Mouse (Mus musculus) regulatory T cell (primary cell): ENCODE measurements around the gene D430041D05Rik.

Experiments
- in situ Hi-C: fragments of 300-600 bp; cut with MboI, MseI; formaldehyde crosslinking; loops from one replicate; pipeline ENCODE4 v1.15.1; 2025; ENCODE audit warnings: high pct_unique_total_duplicates

The D430041D05Rik gene

DNA sequence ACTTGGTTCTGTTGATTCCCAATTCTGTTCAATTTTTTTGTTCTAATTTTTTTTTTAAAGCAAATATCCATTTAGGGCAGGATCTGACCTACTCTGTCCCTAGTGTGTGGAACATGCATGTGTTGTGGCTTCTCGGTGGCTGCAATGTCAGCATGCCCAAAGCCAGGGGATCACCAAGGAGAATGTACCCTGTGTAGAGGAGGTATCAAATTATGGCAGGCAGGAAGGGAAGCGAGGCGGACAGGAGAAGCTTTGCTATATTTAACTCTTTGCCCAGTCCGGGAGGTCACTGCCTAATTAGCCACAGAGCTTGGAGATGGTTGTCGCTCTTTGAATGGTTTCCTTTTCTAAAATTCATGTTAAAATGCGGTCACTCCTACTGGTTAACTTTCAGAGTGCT lies 212.6 kb downstream of the D430041D05Rik start:
- in situ Hi-C loops, result loop anchor here (25.0 kb wide), 1 partner anchor 1811 kb away; no protein-coding TSS in a partner anchor

DNA sequence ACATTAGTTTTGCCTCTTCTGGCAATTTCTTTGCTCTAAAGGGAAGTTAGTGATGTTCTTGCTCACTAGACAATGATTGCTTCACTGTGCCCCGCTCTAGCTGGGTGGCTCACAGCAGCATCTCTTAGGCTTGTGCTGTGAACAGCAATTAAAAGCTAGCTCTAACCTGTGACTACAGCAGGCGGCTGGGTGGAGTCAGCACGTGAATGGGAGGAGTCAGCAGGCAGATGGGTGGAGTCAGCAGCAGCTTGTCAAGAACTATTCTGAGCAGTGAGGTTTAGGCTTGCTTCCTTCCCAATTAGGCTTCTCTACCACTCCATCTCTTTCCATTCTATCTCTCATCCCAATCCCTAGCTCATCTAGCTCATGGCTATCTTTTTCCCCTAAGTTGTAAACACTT lies 213.5 kb downstream of the D430041D05Rik start:
- in situ Hi-C loops, result loop anchor here (25.0 kb wide), 1 partner anchor 1810 kb away; no protein-coding TSS in a partner anchor

DNA sequence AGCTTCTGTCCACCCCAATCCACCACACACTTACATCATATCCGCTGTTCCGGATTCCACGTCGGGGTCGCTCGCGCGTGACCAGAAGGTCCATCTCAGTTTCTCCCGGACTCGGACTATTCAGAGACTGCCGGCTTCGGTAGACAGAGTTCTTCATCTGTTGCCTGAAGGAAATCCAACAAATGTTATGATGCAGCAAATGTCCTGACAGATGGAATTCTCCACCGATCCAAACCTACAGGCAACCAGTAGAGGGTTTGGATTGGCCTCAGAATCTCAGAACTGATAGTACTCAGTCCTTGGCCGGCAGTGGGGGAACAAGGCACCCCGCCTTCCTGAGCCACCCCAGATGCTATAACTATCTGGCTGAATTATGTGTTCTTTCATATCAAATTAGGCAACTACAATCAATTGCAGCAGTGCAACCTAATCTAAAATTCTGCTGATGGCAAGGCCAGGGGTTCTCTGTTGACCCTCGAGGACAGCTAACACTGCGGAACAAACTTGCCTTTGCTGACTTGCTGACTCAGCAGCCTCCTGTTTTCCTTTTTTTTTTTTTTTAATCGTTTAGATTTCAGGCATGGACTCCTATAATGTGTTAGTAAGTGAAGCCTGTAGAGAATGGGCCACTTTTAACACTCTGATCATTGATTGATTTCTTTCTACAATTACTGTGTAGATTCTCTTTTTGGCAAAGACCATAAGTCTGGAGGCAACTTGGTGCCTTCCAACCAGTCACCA lies 218.2 kb downstream of the D430041D05Rik start:
- in situ Hi-C loops, result loop anchor here (25.0 kb wide), 1 partner anchor 1805 kb away; no protein-coding TSS in a partner anchor

DNA sequence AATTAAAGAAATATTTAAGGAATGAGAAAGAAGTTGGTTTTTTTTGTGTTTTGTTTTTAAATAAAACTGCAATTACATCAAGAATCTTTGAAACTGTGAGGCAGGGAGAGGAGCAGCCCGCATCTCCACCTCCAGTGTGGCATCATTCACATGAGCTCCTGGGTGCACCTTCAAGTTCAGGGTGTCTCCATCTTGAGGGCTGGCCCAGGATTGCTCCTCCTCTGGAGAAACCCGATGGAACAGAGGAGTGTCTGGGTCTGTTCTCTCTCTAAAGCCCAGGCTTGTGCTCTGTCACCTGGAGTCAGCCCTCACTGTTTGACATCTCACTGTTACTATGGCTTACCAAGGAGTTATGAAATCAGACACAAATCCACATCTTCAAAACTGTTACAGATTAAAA lies 219.1 kb downstream of the D430041D05Rik start:
- in situ Hi-C loops, result loop anchor here (25.0 kb wide), 1 partner anchor 1804 kb away; no protein-coding TSS in a partner anchor

DNA sequence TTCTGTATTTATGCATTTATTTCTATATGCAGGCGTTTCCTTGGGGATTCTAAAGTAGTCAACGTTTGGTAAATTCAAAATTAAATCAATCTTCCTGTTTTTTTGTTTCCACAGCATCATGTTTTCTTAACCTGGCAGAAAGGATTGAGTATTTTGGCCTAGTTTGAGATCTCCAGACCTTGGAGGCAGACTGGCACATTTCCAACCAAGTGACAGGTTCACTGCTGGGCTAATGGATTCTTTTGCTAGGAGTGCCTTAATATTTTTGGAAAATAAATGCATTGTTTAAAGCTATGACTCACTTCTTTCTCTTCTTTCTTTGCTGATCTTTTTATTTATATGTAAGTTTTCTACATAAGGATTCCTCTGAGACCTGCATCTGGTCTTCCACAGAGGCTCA lies 222.0 kb downstream of the D430041D05Rik start:
- in situ Hi-C loops, result loop anchor here (25.0 kb wide), 1 partner anchor 1802 kb away; no protein-coding TSS in a partner anchor

DNA sequence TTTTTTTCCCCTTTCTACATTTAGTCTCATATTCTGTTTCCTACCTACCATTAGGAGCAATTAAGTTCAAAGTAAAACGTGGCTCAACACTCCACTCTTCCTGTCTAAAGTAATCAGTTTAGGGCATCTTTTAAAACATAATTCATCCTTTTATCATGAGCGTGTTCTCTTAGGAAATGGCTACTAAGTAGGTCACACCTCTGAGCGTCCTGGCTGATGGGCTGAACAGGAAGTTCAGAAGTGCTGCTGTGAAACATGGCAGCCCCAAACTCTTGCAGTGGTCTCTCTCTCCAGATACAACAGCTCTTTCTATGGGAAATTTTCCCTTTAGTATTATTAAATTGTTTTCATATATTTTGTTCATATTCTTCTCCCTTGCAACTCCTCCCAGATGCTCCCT lies 223.7 kb downstream of the D430041D05Rik start:
- in situ Hi-C loops, result loop anchor here (25.0 kb wide), 1 partner anchor 1800 kb away; no protein-coding TSS in a partner anchor

DNA sequence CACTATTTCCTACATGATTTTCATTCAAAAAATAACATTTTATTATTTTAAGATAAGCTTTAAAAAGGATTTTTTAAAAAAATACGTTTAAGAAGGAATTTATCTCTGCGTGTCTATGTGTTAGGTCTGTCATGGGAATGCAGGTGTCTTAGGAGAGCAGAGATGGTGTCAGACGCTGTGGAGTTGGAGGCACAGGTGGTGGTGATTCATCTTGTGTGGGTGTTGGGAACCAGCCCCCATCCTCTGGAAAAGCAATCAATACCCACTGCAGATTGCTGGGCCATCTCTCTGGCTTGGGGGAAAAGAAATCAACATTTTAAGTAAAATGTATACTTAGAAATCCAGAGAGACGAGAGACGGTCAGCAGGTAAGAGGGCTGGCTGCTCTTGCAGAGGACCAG lies 225.2 kb downstream of the D430041D05Rik start:
- in situ Hi-C loops, result loop anchor here (25.0 kb wide), 1 partner anchor 1798 kb away; no protein-coding TSS in a partner anchor

DNA sequence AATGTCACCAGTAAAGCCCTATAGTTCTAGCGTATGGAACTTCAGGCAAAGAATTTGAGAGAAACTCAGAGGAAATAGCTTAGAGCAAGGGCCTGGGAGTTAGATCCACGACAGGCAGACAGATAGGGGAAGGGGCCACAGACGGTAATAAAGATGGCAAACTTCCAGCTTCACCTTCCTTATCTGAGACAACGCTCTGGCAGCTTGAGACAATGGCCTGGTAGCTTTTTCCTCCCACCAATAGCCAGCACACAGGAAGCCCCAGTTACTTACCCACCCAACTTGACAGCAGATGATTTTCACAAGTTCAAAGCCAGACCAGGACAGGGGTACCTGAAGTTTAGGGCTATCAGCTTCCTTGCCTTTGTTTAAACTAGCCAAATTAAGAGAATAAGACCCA lies 226.5 kb downstream of the D430041D05Rik start:
- in situ Hi-C loops, result loop anchor here (25.0 kb wide), 1 partner anchor 1797 kb away; no protein-coding TSS in a partner anchor

DNA sequence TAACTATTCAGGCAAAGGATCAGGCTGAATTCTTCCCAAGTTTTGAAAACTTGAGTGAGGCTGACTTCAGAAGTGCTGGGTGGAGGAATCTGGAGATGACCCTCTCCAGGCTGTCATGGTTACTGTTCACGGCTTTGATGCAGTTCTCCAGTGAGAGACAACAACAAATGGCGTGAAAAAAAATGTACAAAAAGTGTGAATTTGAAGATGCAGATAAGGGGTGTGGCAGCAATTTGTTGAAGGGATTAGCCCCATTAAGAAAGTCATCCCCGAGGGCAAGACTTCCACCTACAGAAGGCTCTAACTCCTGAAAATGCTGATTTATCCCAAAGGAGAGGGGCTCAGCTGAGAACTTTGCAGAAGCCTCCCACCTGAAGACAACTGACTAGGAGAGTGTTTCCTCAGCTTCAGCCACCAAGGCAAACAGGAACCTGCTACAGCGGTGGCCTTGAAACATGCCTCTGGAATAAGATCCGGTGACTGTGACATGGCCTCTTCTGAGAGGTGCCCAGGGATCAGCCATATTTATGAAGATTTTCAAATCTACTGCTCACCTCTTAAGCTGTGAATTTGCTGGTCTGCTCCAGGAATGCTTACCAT lies 227.5 kb downstream of the D430041D05Rik start:
- in situ Hi-C loops, result loop anchor here (25.0 kb wide), 1 partner anchor 1796 kb away; no protein-coding TSS in a partner anchor

DNA sequence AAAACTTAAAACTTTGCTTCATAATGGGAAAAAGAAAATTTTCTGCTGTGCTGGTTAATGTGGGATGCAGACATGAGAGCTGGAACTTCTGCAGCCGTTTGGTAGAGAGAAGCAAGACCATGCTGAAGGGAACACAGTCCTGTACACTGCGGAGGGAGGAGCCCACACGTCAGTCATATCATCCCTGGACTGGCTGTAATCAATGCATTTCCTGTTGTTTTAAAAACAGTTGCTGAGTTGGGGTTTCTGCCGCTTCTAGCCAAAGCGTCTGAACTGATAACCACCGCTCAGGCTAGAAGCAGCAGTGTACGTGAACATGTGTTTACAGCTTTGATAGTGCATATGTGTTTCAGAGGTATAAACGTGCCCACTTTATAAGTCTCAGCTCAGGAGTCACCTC lies 231.2 kb downstream of the D430041D05Rik start:
- in situ Hi-C loops, result loop anchor here (10.0 to 25.0 kb wide), 2 partner anchors 1485 to 1792 kb away; no protein-coding TSS in a partner anchor

DNA sequence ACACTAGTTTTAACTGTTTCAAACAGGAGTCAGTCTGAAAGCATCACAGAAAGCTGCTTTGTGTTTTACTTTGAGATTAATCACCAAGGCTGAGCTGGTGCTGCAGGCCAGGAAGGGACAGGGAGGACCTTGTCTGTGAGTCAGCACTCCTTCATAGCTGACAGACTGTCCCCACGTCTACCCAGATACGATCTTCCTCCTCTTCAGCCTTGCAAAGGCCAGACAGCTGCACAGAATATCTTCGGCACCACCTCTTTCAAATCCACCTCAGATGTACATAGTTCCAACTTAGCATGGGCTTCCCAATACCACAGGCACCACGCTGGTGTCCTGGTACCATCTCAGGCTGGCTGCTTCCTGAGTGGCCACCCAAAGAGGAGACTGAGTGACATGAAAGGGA lies 232.6 kb downstream of the D430041D05Rik start:
- in situ Hi-C loops, result loop anchor here (10.0 to 25.0 kb wide), 2 partner anchors 1483 to 1791 kb away; no protein-coding TSS in a partner anchor

DNA sequence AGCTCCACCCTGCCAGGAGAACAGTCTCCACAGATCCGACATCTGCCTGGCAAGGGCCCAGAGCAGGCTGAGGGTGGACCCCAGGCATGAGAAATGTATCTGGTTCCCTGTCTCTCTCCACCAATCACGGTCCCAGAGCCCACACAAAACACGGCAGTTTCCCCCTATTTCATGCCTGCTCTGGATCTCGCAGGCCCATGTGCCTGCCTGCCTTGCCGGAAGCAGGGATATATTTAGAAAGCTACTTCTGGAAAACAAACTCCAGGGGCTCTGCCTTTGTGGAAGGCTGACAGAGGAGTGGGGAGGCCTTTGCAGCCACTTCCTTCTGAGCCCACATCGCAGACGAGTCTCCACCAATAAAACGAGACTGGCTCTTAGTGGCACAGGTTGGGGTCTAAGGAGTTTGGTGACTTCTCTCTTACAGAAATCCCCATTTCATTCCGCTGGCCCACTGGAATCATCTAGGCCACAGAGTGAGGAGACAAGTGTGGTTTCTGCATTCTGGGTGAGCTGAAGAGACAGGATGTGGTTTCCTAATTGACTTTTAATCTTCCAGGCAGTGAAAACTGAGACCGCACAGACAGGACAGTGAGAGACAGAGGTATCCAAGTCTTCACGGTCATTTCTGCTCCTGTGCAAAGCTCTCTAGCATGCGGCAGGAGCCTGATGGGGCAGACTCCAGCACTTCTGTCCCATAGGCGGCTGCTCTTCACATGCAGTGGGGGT lies 233.7 kb downstream of the D430041D05Rik start:
- in situ Hi-C loops, result loop anchor here (10.0 to 25.0 kb wide), 2 partner anchors 1482 to 1790 kb away; no protein-coding TSS in a partner anchor

DNA sequence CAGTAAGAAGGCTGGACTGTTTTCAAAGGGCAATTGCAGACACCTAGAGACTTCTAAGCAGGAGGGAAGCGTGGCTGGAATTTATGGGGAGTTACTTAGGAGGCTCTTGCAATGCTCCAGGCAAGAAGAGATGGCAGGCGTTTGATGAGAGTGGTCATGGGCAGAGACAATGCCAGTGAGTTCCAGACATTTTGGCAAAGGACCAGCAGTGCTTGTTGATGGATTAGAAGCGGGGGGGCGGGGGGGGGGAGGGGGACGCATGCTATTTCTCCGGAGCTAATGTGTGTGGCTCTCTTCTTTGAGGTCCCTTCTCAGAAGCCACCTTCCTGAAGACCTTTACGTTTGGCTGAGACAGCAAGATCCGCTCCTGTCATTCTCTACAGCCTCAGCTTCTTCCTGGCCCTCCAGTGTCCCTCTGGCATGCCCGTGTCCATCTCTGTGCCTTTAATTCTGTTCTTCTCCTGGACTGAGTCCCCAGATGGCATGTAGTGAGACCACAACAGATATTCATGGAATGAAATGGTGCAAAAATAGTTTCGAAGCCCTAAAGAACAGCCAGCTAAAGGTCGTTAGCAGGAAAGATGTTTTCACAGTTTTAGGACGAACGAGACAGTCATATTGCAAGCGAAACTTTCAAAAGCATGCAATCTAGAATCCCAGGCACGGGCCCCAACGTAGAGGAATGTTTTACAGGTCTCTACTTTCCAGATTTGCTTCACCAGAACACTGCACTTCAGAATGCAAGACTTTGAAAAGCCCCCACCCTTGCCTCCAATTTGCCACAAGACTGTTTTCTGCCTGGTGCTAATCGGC lies 234.4 kb downstream of the D430041D05Rik start:
- in situ Hi-C loops, result loop anchor here (10.0 to 25.0 kb wide), 2 partner anchors 1482 to 1789 kb away; no protein-coding TSS in a partner anchor

DNA sequence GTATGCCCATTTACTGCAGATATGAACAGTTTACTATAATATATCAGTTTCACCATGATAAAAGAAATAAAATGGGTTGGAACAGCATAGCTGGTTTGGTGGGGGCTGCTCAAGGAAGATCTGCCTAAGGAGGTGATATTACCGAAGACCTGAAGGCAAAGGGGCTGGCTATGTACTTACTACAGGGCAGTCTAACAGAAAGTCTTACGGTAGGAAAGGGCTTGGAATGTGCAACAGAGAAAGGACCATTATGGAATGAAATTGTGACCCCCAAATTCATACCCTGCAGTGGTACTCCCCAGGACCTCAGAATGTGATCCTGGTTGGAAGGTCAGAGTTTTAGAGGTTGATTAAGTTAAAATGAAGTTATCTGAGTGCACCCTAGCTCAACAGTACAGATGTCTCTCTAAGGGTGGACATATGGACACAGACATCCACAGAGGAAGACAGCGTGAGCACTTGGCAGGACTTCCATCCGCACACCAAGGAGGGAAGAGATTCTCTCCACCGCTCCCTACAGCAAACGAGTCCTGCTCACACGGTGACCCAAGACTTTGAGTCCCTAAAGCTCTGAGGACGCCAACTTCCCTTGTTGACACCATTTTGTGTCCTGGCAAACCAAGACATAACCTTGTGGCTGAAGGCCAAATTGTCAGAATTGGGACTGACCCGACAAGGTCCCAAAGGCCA lies 235.2 kb downstream of the D430041D05Rik start:
- in situ Hi-C loops, result loop anchor here (10.0 to 25.0 kb wide), 2 partner anchors 1481 to 1788 kb away; no protein-coding TSS in a partner anchor

DNA sequence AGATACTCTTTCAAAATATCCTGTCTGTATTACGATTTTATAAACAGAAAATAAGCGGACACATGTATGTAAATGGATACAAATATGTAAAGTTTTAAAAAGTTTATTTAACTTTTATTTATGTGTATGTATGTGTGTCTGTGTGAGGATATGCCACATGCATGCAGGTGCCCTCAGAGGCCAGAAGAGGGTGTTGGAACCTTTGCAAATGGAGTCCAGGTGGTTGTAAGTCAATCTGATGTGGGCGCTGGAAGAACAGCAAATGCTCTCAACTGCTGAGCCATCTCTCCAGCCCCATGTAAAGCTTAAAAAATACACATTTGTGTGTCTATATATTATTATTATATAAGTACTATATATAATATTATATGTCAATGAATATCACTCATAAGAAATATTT lies 237.4 kb downstream of the D430041D05Rik start:
- in situ Hi-C loops, result loop anchor here (5.0 to 10.0 kb wide), 2 partner anchors 486 to 1479 kb away; no protein-coding TSS in a partner anchor

DNA sequence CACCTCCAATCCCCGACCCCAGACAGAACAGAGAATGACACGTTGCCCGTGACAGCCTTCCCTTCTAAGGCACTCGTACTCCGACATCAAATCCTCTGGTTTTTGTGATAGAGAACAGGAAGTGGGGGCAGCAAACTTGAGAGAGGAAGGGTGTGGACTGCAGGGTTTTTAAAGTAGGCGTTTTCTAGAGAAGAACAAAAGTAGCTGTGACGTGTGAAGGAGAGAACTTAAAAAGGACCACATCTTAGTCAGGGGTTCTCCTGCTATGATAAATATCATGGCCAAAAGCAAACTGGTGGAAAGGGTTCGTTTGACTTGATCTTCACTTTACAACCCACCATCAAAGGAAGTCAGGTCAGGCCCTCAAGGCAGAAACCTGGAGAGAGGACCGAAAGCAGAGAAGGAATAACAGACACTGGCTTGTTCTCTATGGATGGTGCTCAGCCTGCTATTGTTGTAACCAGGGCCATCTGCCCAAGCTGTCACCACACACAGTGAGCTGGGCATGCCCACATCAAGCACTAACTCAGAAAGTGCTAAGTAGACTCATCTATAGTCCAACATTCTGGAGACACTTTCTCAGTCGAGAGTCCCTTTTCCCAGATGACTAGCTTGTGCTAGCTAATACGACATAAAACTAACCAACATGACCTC lies 238.0 kb downstream of the D430041D05Rik start:
- in situ Hi-C loops, result loop anchor here (5.0 to 10.0 kb wide), 2 partner anchors 486 to 1478 kb away; no protein-coding TSS in a partner anchor

DNA sequence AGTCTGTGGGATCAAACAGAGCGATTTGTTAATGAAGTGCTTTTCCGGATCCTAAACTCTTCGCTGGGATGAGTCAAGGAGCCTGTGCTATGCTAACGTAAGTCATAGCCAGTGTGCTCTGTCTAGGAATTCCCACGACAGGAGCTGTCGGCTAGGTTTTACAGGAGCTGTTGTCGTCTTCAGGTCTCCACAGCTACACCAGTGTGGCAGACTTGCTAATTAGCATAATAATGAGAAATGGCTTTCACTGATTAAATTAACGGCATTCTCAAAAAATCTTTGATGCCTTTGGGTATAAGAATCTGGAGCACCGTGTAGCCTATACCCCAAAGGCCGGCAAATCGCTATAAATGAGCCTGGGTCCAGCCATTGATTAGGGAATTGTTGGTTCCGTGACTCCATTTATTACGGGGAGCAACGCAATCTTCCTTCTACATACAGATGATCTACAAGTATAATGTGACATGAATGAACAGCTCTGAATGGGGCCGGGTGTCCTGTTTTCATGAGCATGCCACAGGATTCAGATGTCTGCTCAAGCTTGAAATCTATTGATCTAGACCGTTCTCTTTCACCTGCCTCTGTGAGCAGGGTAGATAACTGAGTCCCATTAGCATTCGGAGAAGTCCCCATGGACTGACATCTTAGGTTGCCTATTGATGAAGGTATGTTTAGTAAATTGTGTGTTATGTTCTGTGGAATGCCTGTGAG lies 242.5 kb downstream of the D430041D05Rik start:
- in situ Hi-C loops, result no loop called here

DNA sequence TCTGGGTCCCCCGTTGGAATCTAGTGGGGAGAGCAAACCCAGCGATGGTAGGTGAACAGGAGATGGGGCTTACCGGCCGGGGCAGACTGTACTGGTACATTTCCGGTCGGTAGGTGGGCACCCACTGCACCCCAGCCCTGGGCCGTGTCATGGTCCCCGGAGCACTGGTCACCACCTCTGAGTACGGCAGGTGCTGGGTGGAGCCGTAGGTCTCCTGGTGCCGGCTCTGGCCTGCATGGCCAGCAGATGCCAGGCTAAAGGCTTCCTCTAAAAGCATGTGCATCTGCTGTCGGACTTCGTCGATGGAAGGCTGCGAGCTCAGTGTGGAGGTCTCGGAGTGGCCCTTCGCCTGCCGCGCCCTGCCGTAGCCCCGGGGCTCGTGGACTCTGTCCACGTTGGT lies 243.0 kb downstream of the D430041D05Rik start:
- in situ Hi-C loops, result no loop called here

DNA sequence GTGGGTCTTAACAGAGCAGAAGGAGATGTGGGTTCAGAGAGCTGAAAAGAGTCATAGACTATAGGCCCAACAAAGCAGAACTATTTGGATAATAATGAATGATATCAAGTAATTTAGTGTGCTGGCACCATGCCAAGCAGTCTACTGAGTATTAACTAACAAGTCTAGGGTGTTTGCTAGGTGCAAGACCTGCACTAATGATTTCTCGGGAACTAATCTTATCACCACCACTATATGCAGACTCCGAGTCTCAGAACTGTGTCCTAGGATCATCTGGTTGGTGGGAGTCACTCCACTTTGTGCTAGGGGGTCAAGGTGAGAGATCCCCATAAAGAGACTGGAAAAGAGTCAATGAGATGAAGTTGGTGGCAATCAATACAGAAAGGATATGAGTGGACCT lies 245.2 kb downstream of the D430041D05Rik start:
- in situ Hi-C loops, result no loop called here
